Mouse (Mus musculus): ENCODE results near the gene Olfr352.

Gene Olfr352

DNA sequence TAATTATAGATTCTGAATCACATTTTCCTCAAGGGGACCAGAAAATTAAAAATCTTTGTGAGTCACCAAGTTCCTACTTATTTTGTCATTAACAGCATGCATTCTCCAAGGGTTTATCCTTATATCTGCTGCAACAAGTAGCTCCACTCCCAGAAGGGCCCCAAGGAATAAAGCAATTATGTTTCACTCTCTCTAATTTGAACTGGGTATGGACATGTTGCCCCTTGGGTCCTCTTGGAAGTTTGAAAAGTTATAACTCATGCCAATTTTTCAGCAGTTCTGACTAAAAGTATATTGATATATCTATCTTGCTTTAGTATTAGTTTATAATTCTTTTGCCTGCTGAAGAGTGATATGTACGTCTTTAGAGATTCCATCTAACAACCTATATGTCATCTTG lies at the start of gene Olfr352:
Gene Olfr352 (plus strand): TSS at position 301 of the 400 bp plus-strand sequence.
- no peak for DNase-seq (ENCODE audit: low read depth)

DNA sequence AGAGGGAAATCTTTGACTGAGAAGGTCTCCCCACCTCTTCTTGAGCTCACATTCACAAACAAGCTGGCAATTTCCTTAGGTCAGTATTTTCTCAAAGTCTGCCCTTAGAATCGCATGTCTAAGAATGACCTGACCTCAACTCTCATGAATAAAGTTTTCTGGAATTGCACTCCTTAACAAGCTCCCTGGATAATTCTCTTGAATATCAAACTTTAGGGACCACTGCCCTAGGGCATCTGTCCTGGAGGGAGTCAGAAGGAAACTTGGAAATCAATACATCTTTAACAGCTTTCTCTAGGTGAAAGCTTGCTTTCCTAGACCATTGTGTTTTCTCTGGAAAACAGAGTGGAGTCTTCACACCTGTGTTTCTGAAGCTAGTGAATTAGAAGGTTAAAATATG lies 22.2 kb upstream of the Olfr352 start, which contains the start of gene Olfr350:
Gene Olfr350 (plus strand): TSS at position 301 of the 400 bp plus-strand sequence.
- no peak for DNase-seq (ENCODE audit: low read depth)

DNA sequence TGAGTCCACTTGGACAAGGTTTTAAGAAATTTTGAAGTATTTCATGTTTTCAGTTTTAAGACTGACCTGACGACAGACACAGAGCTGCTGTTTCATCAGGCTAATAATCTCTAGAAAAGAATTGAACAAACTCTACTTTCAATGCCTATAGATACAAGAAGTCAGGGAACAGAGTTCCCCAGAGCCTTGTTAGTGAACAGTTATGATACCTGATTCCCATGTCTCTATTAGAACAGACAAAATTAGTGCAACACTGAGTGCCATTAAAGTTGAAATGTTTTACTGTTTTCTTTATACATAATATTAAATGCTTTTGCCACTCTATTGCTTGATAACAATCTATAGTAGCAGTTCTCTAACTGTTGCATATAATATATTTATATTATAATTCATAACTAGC lies 5.7 kb upstream of the Olfr352 start, which contains the start of gene Olfr351:
Gene Olfr351 (minus strand): TSS at position 101 of the 400 bp plus-strand sequence.
- DNase-seq (ENCODE audit: low read depth): no peak

DNA sequence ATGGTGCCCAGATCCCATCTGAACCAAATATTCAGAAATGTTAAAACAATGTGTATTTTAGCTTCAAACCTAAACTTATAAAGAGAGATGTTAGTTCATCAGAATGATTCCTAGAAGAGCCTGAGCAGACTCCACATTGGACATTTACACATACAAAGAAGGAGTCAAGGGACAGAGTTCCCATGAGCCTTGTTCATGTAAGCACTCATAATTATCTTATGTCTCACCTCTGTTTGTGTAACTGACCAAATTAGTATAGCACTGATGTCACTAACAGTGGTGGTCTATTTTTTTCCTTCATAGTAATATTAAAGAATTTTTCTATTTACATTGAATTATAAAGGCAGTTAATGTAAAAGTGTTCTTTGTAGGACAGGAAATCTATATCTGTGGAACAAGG lies 24.6 kb downstream of the Olfr352 start, which contains the start of gene Olfr353:
Gene Olfr353 (minus strand): TSS at position 101 of the 400 bp plus-strand sequence.
- no peak for DNase-seq (ENCODE audit: low read depth)

DNA sequence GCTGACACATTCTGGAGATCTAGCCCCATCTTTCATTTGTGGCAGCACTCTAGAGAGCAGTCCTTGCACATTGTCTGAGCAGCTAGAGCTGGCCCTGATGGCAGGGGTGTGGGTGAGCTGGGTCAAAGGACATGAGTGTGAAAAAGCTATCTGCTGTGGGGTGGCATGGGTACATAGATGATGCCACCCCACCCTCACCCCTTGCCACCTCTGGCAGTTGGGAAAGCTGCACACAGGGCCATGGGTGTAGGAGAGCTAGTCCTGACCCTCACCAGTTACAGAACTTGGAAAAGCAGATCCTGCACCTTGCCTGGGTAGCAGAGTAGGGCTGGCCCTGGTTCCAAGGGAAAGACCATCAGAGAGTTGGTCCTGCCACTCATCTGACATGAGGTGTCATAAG lies 28.9 kb downstream of the Olfr352 start:
- DNase-seq (ENCODE audit: low read depth): no peak

DNA sequence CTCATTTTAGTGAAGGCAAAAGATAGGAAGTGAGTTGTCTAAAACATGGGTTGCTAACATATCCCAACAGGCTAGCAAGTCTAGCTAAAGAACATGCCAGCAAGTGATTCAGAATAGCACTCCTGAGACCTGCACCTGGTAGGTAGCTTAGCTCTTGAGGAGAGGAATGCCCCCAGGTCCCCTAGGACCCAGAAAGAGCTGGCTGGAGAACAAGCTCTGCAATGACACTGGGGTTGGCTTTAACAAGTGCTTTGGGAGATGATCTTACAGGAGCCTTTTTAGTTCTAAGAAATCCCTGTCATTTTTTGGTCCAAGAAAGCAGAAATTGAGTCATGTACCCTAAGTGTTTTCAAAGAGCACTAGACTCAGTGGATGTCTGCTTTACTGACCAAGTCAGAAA lies 37.1 kb downstream of the Olfr352 start, which contains the start of gene Olfr354:
Gene Olfr354 (plus strand): TSS at position 301 of the 400 bp plus-strand sequence.
- DNase-seq (ENCODE audit: low read depth): no peak
